In the genomic region with DNA sequence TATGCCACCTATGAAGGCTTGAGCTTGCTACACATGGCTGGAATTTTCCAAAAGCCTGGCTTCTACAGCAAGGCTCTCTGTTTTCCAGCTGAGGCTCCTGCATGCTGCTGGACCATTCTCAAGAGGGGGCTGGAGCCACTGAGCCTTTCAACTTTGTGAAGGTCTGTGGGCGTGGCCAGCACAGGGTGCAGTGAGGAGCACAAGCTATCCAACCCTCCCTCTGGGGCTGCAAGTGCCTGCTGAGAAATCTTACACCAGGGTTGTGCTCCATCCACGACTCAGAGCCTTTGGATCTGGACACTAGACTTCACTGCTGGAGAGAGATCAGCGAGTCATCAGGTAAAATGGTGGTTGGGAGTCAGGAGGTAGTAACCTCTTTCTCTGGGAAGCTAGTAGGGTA, we compare ENCODE assay signal across 22 mouse cellular contexts. TPM values are rescaled to one million over a fixed set of nuclear protein-coding genes. Genes with fewer than 3 reads are reported as not detected.
DNase-seq lines count a peak whose midpoint lies in the region; ATAC-seq lines count a peak whose summit lies in the region.
"Had no signal": no experiment of that assay in that cellular context is flagged by ENCODE, and none has a peak within 500 bp of the region (broad histone marks: within the 10 kb centered on the region; RNA-seq: fewer than 3 reads in every experiment).

A gene (plus strand): TSS at position 218 of the 400 bp plus-strand sequence.

- WGBS in kidney, embryonic 14.5 days, result 45% methylated on average over 3 of the region's 3 CpGs

- H3K4me3 ChIP-seq in kidney, embryonic 14.5 days (ENCODE audit: low read length), result no peak within 1 kb of the TSS
- H3K4me3 ChIP-seq: forebrain, embryonic 10.5 days; heart, embryonic 13.5 days; limb, embryonic 13.5 days; liver, embryonic 13.5 days; neural tube, embryonic 15.5 days had no signal

- no peak within 1 kb of the TSS for H3K27ac ChIP-seq in kidney, embryonic 14.5 days (ENCODE audit: low read depth, low read length)
- H3K27ac ChIP-seq: forebrain, embryonic 10.5 days; heart, embryonic 13.5 days; hindbrain, embryonic 14.5 days; limb, embryonic 13.5 days; liver, embryonic 13.5 days; neural tube, embryonic 15.5 days had no signal

- no peak within 1 kb of the TSS for H3K9ac ChIP-seq in kidney, embryonic 14.5 days (ENCODE audit: low read depth, low read length)
- H3K9ac ChIP-seq: heart, embryonic 13.5 days; hindbrain, embryonic 14.5 days; limb, embryonic 13.5 days; liver, embryonic 13.5 days; neural tube, embryonic 15.5 days had no signal

- no peaks in the 10 kb centered on the region for H3K36me3 ChIP-seq in kidney, embryonic 14.5 days (ENCODE audit: control insufficient read depth, insufficient read depth, low read length)
- H3K36me3 ChIP-seq: forebrain, embryonic 10.5 days; heart, embryonic 13.5 days; limb, embryonic 13.5 days; liver, embryonic 13.5 days had no signal

- H3K9me3 ChIP-seq in kidney, embryonic 14.5 days (ENCODE audit: control insufficient read depth, low read length), result no peaks in the 10 kb centered on the region
- H3K9me3 ChIP-seq: forebrain, embryonic 10.5 days; heart, embryonic 13.5 days; limb, embryonic 13.5 days; liver, embryonic 13.5 days; neural tube, embryonic 15.5 days had no signal

- H3K4me1 ChIP-seq in kidney, embryonic 14.5 days (ENCODE audit: control insufficient read depth, insufficient read depth, low read length), result no peaks in the 10 kb centered on the region
- H3K4me1 ChIP-seq: limb, embryonic 13.5 days; liver, embryonic 13.5 days; neural tube, embryonic 15.5 days had no signal

- ATAC-seq in kidney, embryonic 14.5 days (ENCODE audit: low FRiP score, low TSS enrichment), result peak; percentile 77; the same call in 1 of the 2 replicates
- ATAC-seq: midbrain, embryonic 16.5 days had no signal

- no peaks in the 10 kb centered on the region for H3K27me3 ChIP-seq in kidney, embryonic 14.5 days (ENCODE audit: control insufficient read depth, insufficient read depth, low read length)
- H3K27me3 ChIP-seq: heart, embryonic 13.5 days; limb, embryonic 13.5 days; liver, embryonic 13.5 days; neural tube, embryonic 15.5 days had no signal

- H3K4me2 ChIP-seq in kidney, embryonic 14.5 days (replicated peaks; ENCODE audit: low read depth, low read length), result no peak within 1 kb of the TSS
- H3K4me2 ChIP-seq: heart, embryonic 13.5 days; hindbrain, embryonic 14.5 days; limb, embryonic 13.5 days; liver, embryonic 13.5 days; neural tube, embryonic 15.5 days had no signal

- DNase-seq in kidney, postnatal 36 days, result no peak
- peak; percentile 27 for DNase-seq in ovary, postnatal 36 days (ENCODE audit: low spot score)
- DNase-seq in ovary, postnatal 14 days (ENCODE audit: low spot score), result no peak
- DNase-seq in adrenal gland, postnatal 14 days, result peak; percentile 61
- no peak for DNase-seq in Muller cell, postnatal 12 days (ENCODE audit: inconsistent ontology term)
- DNase-seq in urinary bladder, adult 2 months (ENCODE audit: low spot score), result no peak
- DNase-seq: cerebellum, adult 8-10 months; kidney, adult 8-10 months; layer of hippocampus, postnatal 36 days; liver, embryonic 13.5 days had no signal

RNA-seq across cellular contexts. Expression of the gene that starts here (rescaled TPM):
- not detected in 2 replicates for polyA plus RNA-seq in kidney, embryonic 14.5 days (2014; fragmentation: Nextera tagmentation; extraction: Ambion mirVana)
- total RNA-seq in adrenal gland, postnatal 14 days (2021), result 4.5 and 8.4 TPM in 2 replicates
- not detected in 2 replicates for polyA plus RNA-seq in urinary bladder, adult 2 months (2012; rRNA removed)
- total RNA-seq: gastrocnemius, adult 8-10 months; granulocyte monocyte progenitor cell, adult 5-6 weeks; heart, postnatal 25 days had no signal
- polyA plus RNA-seq: heart, embryonic 13.5 days; liver, embryonic 13.5 days; lung, embryonic 16.5 days; small intestine, adult 2 months had no signal

Comparison
In these comparisons a context has a peak if more than half of its experiments do, and no peak if none do; other contexts are left out.
1. DNase-seq: peak in ovary, postnatal 36 days (single experiment) and adrenal gland, postnatal 14 days (single experiment); none in kidney, postnatal 36 days (0 of 2), ovary, postnatal 14 days (single experiment), Muller cell, postnatal 12 days (single experiment) and urinary bladder, adult 2 months (single experiment).
2. Peak in ATAC-seq in kidney, embryonic 14.5 days; RNA of the gene not detected or under 1 TPM.